Mouse (Mus musculus) forebrain, postnatal 0 days (tissue): ENCODE measurements at regions not wholly inside any gene's neighbourhood (a gene's known extent, or its start where the extent isn't known, plus 50 kb on each side); places are given as distances from the start of the nearest gene placed in this dataset.

ENCODE experiments used
- ATAC-seq: fragments of 200-750 bp; cut with Nextera tagmentation; 2 replicates; pipeline ENCODE4 v1.8.0; 2017; ENCODE audit warnings: mild to moderate bottlenecking, moderate library complexity
- DNase-seq: peaks from one replicate; pipeline ENCODE4 v3.0.0-alpha.2; 2015
- H3K27ac ChIP-seq: fragments of 300-500 bp; sonication (generic); 2 replicates; pipeline ENCODE4 v1.5.1; 2014; ENCODE audit warnings: low read depth, mild to moderate bottlenecking, antibody characterized with exemption, low read length, moderate library complexity, mixed read lengths
- H3K27me3 ChIP-seq: fragments of 300-500 bp; sonication (generic); 2 replicates; pipeline ENCODE4 v1.6.1; 2014; ENCODE audit warnings: mild to moderate bottlenecking, low read length, mixed read lengths; ENCODE audit not compliant: insufficient read depth
- H3K36me3 ChIP-seq: fragments of 300-500 bp; sonication (generic); 2 replicates; pipeline ENCODE4 v1.6.1; 2014; ENCODE audit warnings: mild to moderate bottlenecking, moderate library complexity; ENCODE audit not compliant: insufficient read depth
- H3K4me1 ChIP-seq: fragments of 300-500 bp; sonication (generic); 2 replicates; pipeline ENCODE4 v1.6.1; 2014; ENCODE audit warnings: antibody characterized with exemption; ENCODE audit not compliant: insufficient read depth
- H3K4me2 ChIP-seq: fragments of 300-500 bp; sonication (generic); 2 replicates; pipeline ENCODE4 v1.6.1; 2014; ENCODE audit warnings: low read depth, mild to moderate bottlenecking, moderate library complexity
- H3K4me3 ChIP-seq: fragments of 300-500 bp; sonication (generic); 2 replicates; pipeline ENCODE4 v1.5.1; 2014; ENCODE audit warnings: low read depth, low read length, mixed read lengths
- H3K9ac ChIP-seq: fragments of 300-500 bp; sonication (generic); 2 replicates; pipeline ENCODE4 v1.6.1; 2014; ENCODE audit warnings: mild to moderate bottlenecking
- H3K9me3 ChIP-seq: fragments of 300-500 bp; sonication (generic); 2 replicates; pipeline ENCODE4 v1.6.1; 2016; ENCODE audit warnings: low read length
- CTCF ChIP-seq: sonication (generic); IDR thresholded peaks from 2 replicates; pipeline ENCODE4 v1.5.1; 2016; ENCODE audit warnings: antibody characterized with exemption, control low read depth, low read depth
- WGBS: fragments of 180-500 bp; shearing (Covaris S2); extraction: QIAGEN DNeasy Blood & Tissue Kit; methylation state at CpG from one replicate; pipeline ENCODE4 v1.1.7; 2014; 5-methylcytosine and 5-hydroxymethylcytosine counted together

DNA sequence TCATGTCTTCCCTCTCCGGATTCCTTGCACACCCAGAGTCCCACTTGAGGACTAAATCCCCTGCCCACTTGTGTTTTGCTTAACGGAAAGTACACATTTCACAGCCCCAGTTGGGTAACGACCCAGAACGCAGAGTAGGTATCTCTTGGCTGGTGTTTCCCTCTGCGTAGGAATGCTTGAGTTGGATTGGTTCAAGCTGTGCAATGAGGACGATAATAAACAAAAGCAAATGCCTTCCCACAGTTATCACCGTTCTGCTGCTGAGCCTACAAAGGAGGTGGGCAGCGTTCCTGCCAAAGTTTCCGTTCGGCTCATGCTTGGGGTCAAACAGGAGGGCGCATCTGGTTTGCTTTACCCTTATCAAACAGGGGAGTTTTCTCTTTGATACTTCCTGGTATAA is 212.3 kb upstream of the Sfrp2 start:
- H3K4me2 ChIP-seq, result no peak overlapping the region
- H3K27me3 ChIP-seq, result no peaks in the 10 kb centered on the region
- no peak overlapping the region for H3K4me3 ChIP-seq
- no peaks in the 10 kb centered on the region for H3K4me1 ChIP-seq
- ATAC-seq (no peak), DNase-seq (no peak)
- H3K27ac ChIP-seq, result no peak overlapping the region
- no peak overlapping the region for H3K9ac ChIP-seq
- H3K9me3 ChIP-seq, result no peaks in the 10 kb centered on the region
- no peaks in the 10 kb centered on the region for H3K36me3 ChIP-seq
- WGBS, result 69% methylated on average over 11 of the region's 11 CpGs
- no peak for TF ChIP-seq CTCF

DNA sequence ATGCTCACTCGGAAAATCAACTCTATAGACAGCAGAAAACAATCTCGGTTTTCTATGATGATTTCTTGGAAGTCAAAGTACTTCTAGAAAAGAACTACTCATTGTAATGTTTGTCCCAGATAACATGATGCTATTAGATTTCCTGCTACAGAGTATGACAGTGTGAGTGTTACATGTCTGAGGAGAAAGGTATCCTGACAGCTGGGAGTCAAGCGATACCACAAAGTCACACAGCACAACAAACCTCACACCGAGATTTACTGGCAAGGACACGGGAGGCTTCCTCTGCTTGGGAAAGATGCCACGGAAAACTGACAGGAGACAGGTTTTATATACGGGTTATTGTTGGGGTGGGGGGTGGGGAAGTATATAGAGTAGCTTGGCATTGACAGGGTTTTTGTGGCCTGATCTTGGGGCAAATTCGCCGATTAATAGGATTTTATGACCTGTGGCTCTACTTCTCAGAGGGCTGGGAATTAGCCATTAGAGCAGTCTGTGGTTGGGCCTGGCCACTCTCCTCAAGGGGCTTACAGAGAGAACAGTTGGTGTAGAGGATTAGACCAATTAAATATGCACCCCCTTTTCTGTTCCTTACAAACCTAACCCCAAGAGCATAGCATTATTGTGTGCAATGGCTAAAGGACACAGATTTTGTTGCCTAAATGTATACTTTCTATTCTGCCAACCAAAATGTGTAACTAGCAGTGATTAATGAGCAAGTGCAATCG is 209.2 kb upstream of the Sfrp2 start:
- ATAC-seq (no peak), DNase-seq (no peak)
- Histone ChIP-seq H3K9ac (no peak overlapping the region), H3K36me3 (no peaks in the 10 kb centered on the region), H3K27me3 (no peaks in the 10 kb centered on the region), H3K27ac (no peak overlapping the region), H3K4me1 (no peaks in the 10 kb centered on the region), H3K4me3 (no peak overlapping the region), H3K4me2 (no peak overlapping the region), H3K9me3 (no peaks in the 10 kb centered on the region)
- WGBS, result 66% methylated on average over 10 of the region's 10 CpGs
- no peak for TF ChIP-seq CTCF

DNA sequence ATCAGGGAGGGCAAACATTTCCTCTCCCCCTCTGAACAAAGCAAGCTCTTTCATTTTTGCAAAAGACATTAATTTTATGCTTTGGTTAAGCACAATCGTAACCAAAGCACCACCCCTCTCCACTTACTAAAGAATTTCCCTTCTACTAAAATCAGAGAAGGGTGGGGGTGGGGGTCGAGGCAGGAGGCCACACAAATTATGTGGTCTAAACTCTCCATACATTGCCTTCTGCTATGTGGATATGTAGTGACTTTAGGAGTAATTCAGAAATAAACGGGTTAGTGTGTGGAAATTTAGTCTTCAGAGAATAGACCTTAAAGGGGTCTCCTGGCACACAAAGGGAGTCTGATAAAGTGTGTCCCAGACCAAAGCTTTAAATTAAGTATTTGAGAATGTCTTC is 204.1 kb upstream of the Sfrp2 start:
- WGBS, result 56% methylated on average over 3 of the region's 3 CpGs
- no peak overlapping the region for H3K9ac ChIP-seq
- TF ChIP-seq CTCF, result no peak
- ATAC-seq (no peak), DNase-seq (no peak)
- no peaks in the 10 kb centered on the region for H3K36me3 ChIP-seq
- H3K4me1 ChIP-seq, result no peaks in the 10 kb centered on the region
- H3K4me3 ChIP-seq, result no peak overlapping the region
- H3K27ac ChIP-seq, result no peak overlapping the region
- no peaks in the 10 kb centered on the region for H3K27me3 ChIP-seq
- no peak overlapping the region for H3K4me2 ChIP-seq
- H3K9me3 ChIP-seq, result no peaks in the 10 kb centered on the region

DNA sequence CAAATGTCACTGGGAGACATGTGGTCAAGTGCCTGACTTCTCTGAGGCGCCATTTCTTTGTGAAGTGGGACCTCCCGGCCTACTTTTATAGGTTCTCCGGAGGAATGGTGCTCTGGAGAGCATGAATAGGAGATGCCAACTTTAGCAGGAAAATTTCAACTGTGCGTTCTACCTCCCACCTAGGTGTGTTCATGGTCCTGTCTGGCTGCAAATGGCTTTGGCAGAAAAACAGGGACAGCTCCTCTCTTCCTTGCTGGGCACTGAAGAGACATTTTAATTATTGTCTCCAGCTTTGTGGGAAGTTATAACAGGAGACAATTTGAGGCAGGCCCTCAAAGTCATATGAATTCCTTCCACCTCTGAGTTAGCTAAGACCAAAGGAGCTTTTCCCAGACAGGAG is 190.6 kb upstream of the Sfrp2 start:
- H3K4me3 ChIP-seq, result no peak overlapping the region
- no peaks in the 10 kb centered on the region for H3K27me3 ChIP-seq
- WGBS, result 88% methylated on average over 4 of the region's 4 CpGs
- H3K9me3 ChIP-seq, result no peaks in the 10 kb centered on the region
- H3K27ac ChIP-seq, result no peak overlapping the region
- H3K9ac ChIP-seq, result no peak overlapping the region
- H3K4me2 ChIP-seq, result no peak overlapping the region
- ATAC-seq (no peak), DNase-seq (no peak)
- no peaks in the 10 kb centered on the region for H3K4me1 ChIP-seq
- no peaks in the 10 kb centered on the region for H3K36me3 ChIP-seq
- TF ChIP-seq CTCF, result no peak

DNA sequence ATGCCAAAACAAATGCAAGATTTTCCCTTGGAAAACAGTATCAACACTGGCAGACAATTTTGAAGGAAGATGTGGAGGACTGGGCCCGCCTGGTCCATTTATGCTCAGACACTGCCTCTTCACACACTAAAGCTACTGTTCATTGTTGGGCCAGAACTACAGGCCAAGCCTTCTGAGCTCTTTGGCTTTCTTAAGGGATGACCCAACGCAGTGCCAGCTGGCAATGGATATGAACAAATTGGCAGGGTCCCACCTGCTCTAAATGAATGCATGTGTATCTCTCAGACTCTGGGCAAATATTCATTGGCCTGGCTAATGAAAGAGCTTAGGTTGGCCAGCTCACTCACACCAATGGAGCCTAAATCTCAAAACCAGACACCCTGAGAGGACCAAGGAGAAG is 190.0 kb upstream of the Sfrp2 start:
- no peak overlapping the region for H3K4me2 ChIP-seq
- WGBS, result 75% methylated on average over 2 of the region's 2 CpGs
- no peak overlapping the region for H3K9ac ChIP-seq
- no peak for TF ChIP-seq CTCF
- DNase-seq, result no peak
- no peaks in the 10 kb centered on the region for H3K36me3 ChIP-seq
- no peaks in the 10 kb centered on the region for H3K9me3 ChIP-seq
- ATAC-seq, result peak; percentile 18; the same call in 1 of the 2 replicates
- no peak overlapping the region for H3K27ac ChIP-seq
- H3K4me1 ChIP-seq, result no peaks in the 10 kb centered on the region
- no peaks in the 10 kb centered on the region for H3K27me3 ChIP-seq
- no peak overlapping the region for H3K4me3 ChIP-seq

DNA sequence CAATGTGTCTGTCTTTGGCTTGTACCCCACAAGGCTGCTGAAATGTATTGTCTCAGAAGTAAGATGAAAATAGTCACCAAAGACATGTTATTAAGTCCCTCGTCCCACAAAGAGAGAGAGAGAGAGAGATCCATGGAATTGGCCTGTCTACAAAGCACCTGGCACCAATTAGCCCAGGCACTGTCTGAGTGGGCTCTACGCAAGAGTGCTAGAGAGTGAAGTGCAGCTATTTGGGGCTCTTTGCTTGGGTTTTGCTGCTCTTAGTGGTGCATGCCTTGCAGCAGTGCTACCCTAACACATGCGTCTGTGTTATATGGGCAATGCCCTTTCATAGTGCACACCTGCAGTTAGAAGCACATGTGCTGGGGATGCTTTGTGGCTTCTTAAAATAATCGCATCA is 185.4 kb upstream of the Sfrp2 start:
- H3K4me3 ChIP-seq, result no peak overlapping the region
- DNase-seq, result no peak
- no peak overlapping the region for H3K27ac ChIP-seq
- H3K4me2 ChIP-seq, result no peak overlapping the region
- no peak for TF ChIP-seq CTCF
- no peaks in the 10 kb centered on the region for H3K36me3 ChIP-seq
- no peak overlapping the region for H3K9ac ChIP-seq
- WGBS, result 56% methylated on average over 4 of the region's 4 CpGs
- ATAC-seq, result peak; percentile 65
- H3K9me3 ChIP-seq, result no peaks in the 10 kb centered on the region
- H3K27me3 ChIP-seq, result no peaks in the 10 kb centered on the region
- H3K4me1 ChIP-seq, result no peaks in the 10 kb centered on the region

DNA sequence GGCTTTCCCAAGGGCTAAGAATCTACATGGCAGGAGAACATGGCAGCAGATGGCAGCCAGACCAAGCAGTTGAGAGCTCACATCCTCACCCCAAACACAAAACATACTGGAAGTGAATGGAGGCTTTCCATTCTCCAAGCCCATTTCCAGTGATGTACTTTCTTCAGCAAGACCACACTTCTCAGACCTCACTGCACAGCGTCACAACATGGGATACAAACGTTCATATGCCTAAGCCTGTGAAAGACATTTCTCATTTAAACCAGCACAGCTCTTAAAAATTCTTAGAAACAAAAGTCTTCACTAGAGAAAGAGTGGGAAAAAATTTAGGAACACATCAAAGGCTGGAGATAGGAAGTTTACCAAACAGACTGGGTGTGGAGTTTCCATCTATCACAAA is 183.9 kb upstream of the Sfrp2 start:
- no peak for DNase-seq
- Histone ChIP-seq H3K4me1 (no peaks in the 10 kb centered on the region), H3K4me3 (no peak overlapping the region), H3K27me3 (no peaks in the 10 kb centered on the region), H3K36me3 (no peaks in the 10 kb centered on the region), H3K9ac (no peak overlapping the region), H3K27ac (no peak overlapping the region), H3K4me2 (no peak overlapping the region), H3K9me3 (no peaks in the 10 kb centered on the region)
- TF ChIP-seq CTCF, result no peak
- WGBS, result 73% methylated on average over 2 of the region's 2 CpGs
- ATAC-seq, result no peak
